Comparison of ENCODE assay signal across 8 mouse cellular contexts in the genomic region with DNA sequence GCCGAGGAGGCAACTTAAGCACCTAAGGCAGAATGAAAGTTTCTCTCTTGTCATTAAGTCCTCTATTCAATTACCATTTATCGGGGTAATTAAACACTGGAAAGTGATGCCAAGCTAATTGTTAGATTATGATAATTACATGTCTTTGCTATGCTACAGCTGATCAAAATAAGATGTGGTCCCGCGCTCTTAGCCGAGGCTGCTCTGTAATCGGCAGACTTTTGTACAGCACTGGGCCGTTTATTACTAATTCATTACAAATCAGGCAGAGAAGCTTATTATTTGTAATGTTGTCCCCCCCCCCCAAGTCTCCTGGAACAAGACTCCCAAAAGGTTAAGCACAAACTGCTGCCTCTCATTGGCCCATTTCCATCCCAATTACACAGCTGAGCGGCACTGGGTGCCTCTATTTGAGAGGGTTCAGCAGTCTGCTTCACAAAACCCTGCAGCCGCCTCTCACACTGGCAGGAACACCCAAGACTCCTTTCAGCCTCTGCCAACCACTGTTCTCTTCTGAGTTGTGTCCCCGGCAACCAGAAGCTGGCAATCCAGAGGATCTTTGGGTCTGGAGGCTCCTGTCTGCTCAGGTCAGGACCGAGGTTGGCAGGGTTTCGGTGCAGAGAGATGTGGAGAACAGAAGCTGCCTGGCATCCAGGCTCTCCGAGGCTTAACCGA.
DNase-seq lines count a peak whose midpoint lies in the region; ATAC-seq lines count a peak whose summit lies in the region.
"Had no signal": no experiment of that assay in that cellular context is flagged by ENCODE, and none has a peak within 500 bp of the region (broad histone marks: within the 10 kb centered on the region; RNA-seq: fewer than 3 reads in every experiment).

No protein-coding gene starts in this region.

- peak; percentile 95 for ATAC-seq in forebrain, embryonic 16.5 days
- peak; percentile 87 for ATAC-seq in neural tube, embryonic 15.5 days (ENCODE audit: low FRiP score)
- no peak for ATAC-seq in erythroblast, adult 5-6 weeks (replicated peaks; ENCODE audit: low FRiP score, poor library complexity, severe bottlenecking)

- no peaks in the 10 kb centered on the region for H3K9me3 ChIP-seq in forebrain, embryonic 16.5 days (ENCODE audit: control insufficient read depth, low read length)
- no peaks in the 10 kb centered on the region for H3K9me3 ChIP-seq in neural tube, embryonic 15.5 days (replicated peaks)

- peak overlapping the region; percentile 12; the same call in 1 of the 2 replicates for H3K4me3 ChIP-seq in forebrain, embryonic 16.5 days (replicated peaks; ENCODE audit: low read length)
- H3K4me3 ChIP-seq in neural tube, embryonic 15.5 days (replicated peaks): no peak overlapping the region

- H3K9ac ChIP-seq in forebrain, embryonic 16.5 days (replicated peaks; ENCODE audit: low read depth, low read length): peak overlapping the region; percentile 19; the same call in 1 of the 2 replicates
- H3K9ac ChIP-seq in neural tube, embryonic 15.5 days (replicated peaks): no peak overlapping the region
- H3K9ac ChIP-seq: liver, embryonic 14.5 days had no signal

- no peaks in the 10 kb centered on the region for H3K27me3 ChIP-seq in forebrain, embryonic 16.5 days (replicated peaks; ENCODE audit: control insufficient read depth, insufficient read depth, low read length)
- no peaks in the 10 kb centered on the region for H3K27me3 ChIP-seq in neural tube, embryonic 15.5 days (replicated peaks)

- H3K36me3 ChIP-seq in forebrain, embryonic 16.5 days (ENCODE audit: control insufficient read depth, insufficient read depth): no peaks in the 10 kb centered on the region
- no peaks in the 10 kb centered on the region for H3K36me3 ChIP-seq in neural tube, embryonic 15.5 days

- peak; percentile 12 for DNase-seq in cerebellum, adult 9-10 months
- DNase-seq in layer of hippocampus, postnatal 14 days (ENCODE audit: low spot score in 2 of 2): peak; percentile 53 to 85
- DNase-seq in urinary bladder, postnatal 10 days (ENCODE audit: low spot score): no peak
- no peak for DNase-seq in spleen, postnatal 14 days (ENCODE audit: low spot score in 2 of 2)

- H3K27ac ChIP-seq in forebrain, embryonic 16.5 days (ENCODE audit: low read length): peak overlapping the region; percentile 35; the same call in 1 of the 2 replicates
- H3K27ac ChIP-seq in neural tube, embryonic 15.5 days (replicated peaks): peak overlapping the region; percentile 77
- H3K27ac ChIP-seq: liver, embryonic 14.5 days had no signal

- H3K4me2 ChIP-seq in forebrain, embryonic 16.5 days (ENCODE audit: low read length): peak overlapping the region; percentile 44
- H3K4me2 ChIP-seq in neural tube, embryonic 15.5 days: peak overlapping the region; percentile 42

- peaks cover 30% of the 10 kb centered on the region for H3K4me1 ChIP-seq in forebrain, embryonic 16.5 days (replicated peaks; ENCODE audit: control insufficient read depth, insufficient read depth, low read length)
- peaks cover 46% of the 10 kb centered on the region for H3K4me1 ChIP-seq in neural tube, embryonic 15.5 days

- WGBS in forebrain, embryonic 16.5 days: 4% methylated on average over 14 of the region's 14 CpGs
- whole genome bisulfite sequencing in neural tube, embryonic 15.5 days: 28% methylated on average over 14 of the region's 14 CpGs

Comparison
In these comparisons a context has a peak if more than half of its experiments do, and no peak if none do; other contexts are left out.
1. DNase-seq: peak in cerebellum, adult 9-10 months (single experiment) and layer of hippocampus, postnatal 14 days (2 of 2); none in urinary bladder, postnatal 10 days (single experiment) and spleen, postnatal 14 days (0 of 2).